ENCODE assay signal across 8 mouse cellular contexts in the genomic region with DNA sequence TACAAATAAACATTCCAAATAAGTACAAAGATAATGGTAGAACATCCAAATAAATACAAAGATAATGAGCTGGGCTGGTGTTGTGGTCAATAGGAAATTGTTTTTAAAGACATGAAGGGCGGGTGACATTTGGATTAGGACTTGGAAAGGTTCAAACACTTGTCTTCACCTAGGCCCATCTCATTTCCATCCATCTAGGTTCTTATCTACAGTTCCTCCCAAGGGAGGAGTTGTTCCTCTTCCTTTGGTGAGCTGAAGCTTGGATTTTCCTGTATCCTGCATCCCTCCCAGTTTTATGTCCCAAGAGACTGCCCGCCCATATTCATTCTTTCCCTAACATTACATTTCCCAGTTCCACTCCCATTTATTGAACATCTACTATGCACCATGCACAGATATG. TPM values are rescaled to one million over a fixed set of nuclear protein-coding genes. Genes with fewer than 3 reads are reported as not detected.
A peak's percentile ranks its signal among the peaks of the same experiment; 100 is the strongest.
DNase-seq lines count a peak whose midpoint lies in the region; ATAC-seq and TF ChIP-seq lines count a peak whose summit lies in the region.

No protein-coding gene starts in this region.

- no peak for ATAC-seq in embryonic facial prominence, embryonic 12.5 days (ENCODE audit: insufficient number of reproducible peaks, insufficient read depth, low FRiP score, low TSS enrichment)
- no peak for ATAC-seq in hindbrain, postnatal 0 days
- no peak for ATAC-seq in midbrain, postnatal 0 days (ENCODE audit: low FRiP score)

- H3K27ac ChIP-seq in left cerebral cortex, adult 2 months = peak overlapping the region; percentile 100
- peak overlapping the region; percentile 96 for H3K27ac ChIP-seq in embryonic facial prominence, embryonic 12.5 days
- H3K27ac ChIP-seq in hindbrain, postnatal 0 days = peak overlapping the region; percentile 98
- H3K27ac ChIP-seq in midbrain, postnatal 0 days (ENCODE audit: low read depth, low read length) = peak overlapping the region; percentile 98

- H3K36me3 ChIP-seq in embryonic facial prominence, embryonic 12.5 days = 0 out of 2 replicates have a peak, but pooled peaks cover 3% of the 10 kb centered on the region
- H3K36me3 ChIP-seq in hindbrain, postnatal 0 days (ENCODE audit: insufficient read depth, low read length) = no peaks in the 10 kb centered on the region
- H3K36me3 ChIP-seq in midbrain, postnatal 0 days (ENCODE audit: insufficient read depth, low read length) = no peaks in the 10 kb centered on the region

- intact Hi-C loops in left cerebral cortex, adult 2 months (cut with DNase I) = no loop called here
- intact Hi-C loops in left cerebral cortex, postnatal 10 days (cut with DNase I) = no loop called here

- TF ChIP-seq CTCF in left cerebral cortex, adult 2 months (IDR thresholded peaks at IDR 0.05) = no peak
- TF ChIP-seq CTCF in hindbrain, postnatal 0 days (IDR thresholded peaks at IDR 0.05; ENCODE audit: low read depth) = no peak
- TF ChIP-seq CTCF in midbrain, postnatal 0 days (IDR thresholded peaks at IDR 0.05) = no peak

- WGBS in embryonic facial prominence, embryonic 12.5 days = 70% methylated on average over 2 of the region's 2 CpGs
- 61% methylated on average over 2 of the region's 2 CpGs for WGBS in hindbrain, postnatal 0 days
- 62% methylated on average over 2 of the region's 2 CpGs for WGBS in midbrain, postnatal 0 days

- H3K4me3 ChIP-seq in left cerebral cortex, adult 2 months = peak overlapping the region; percentile 93
- H3K4me3 ChIP-seq in embryonic facial prominence, embryonic 12.5 days = peak overlapping the region; percentile 91
- H3K4me3 ChIP-seq in hindbrain, postnatal 0 days (ENCODE audit: low read length) = peak overlapping the region; percentile 73
- H3K4me3 ChIP-seq in midbrain, postnatal 0 days (ENCODE audit: low read depth, low read length) = peak overlapping the region; percentile 92

- H3K4me1 ChIP-seq in embryonic facial prominence, embryonic 12.5 days = no peaks in the 10 kb centered on the region
- no peaks in the 10 kb centered on the region; the same call in none of the 2 replicates for H3K4me1 ChIP-seq in hindbrain, postnatal 0 days (ENCODE audit: insufficient read depth, low read length)
- no peaks in the 10 kb centered on the region; the same call in 1 of the 2 replicates for H3K4me1 ChIP-seq in midbrain, postnatal 0 days (ENCODE audit: insufficient read depth, low read length)

- DNase-seq in left cerebral cortex, adult 2 months (ENCODE audit: extremely low spot score in 1 of 2, low spot score in 2 of 2) = no peak
- DNase-seq in left cerebral cortex, postnatal 10 days (ENCODE audit: extremely low spot score in 1 of 2, low spot score in 2 of 2) = no peak
- no peak for DNase-seq in hindbrain, postnatal 0 days (ENCODE audit: low spot score)
- no peak for DNase-seq in midbrain, postnatal 0 days (ENCODE audit: low spot score)
- no peak for DNase-seq in cerebellum, adult 11-12 months
- no peak for DNase-seq in right cerebral cortex, adult 18-20 months
- no peak for DNase-seq in thymus, postnatal 0 days (ENCODE audit: low spot score)

- H3K9me3 ChIP-seq in embryonic facial prominence, embryonic 12.5 days = no peaks in the 10 kb centered on the region
- H3K9me3 ChIP-seq in hindbrain, postnatal 0 days (ENCODE audit: low read length) = no peaks in the 10 kb centered on the region
- no peaks in the 10 kb centered on the region for H3K9me3 ChIP-seq in midbrain, postnatal 0 days (ENCODE audit: low read length)

- H3K4me2 ChIP-seq in embryonic facial prominence, embryonic 12.5 days (replicated peaks) = peak overlapping the region; percentile 62
- H3K4me2 ChIP-seq in hindbrain, postnatal 0 days (ENCODE audit: low read depth, low read length) = peak overlapping the region; percentile 65
- peak overlapping the region; percentile 54 for H3K4me2 ChIP-seq in midbrain, postnatal 0 days (ENCODE audit: low read depth, low read length, poor library complexity, severe bottlenecking)

- peak overlapping the region; percentile 79; the same call in 1 of the 2 replicates for H3K9ac ChIP-seq in embryonic facial prominence, embryonic 12.5 days
- peak overlapping the region; percentile 80 for H3K9ac ChIP-seq in hindbrain, postnatal 0 days (replicated peaks; ENCODE audit: low read length)
- peak overlapping the region; percentile 85; the same call in 1 of the 2 replicates for H3K9ac ChIP-seq in midbrain, postnatal 0 days (replicated peaks; ENCODE audit: low read length, poor library complexity, severe bottlenecking)

- H3K27me3 ChIP-seq in embryonic facial prominence, embryonic 12.5 days = no peaks in the 10 kb centered on the region
- no peaks in the 10 kb centered on the region for H3K27me3 ChIP-seq in hindbrain, postnatal 0 days (ENCODE audit: insufficient read depth, low read length)
- no peaks in the 10 kb centered on the region for H3K27me3 ChIP-seq in midbrain, postnatal 0 days (ENCODE audit: insufficient read depth, low read length)

RNA-seq across cellular contexts. Expression of a gene that starts 0.5 kb away (rescaled TPM):
- 10 to 100 TPM; 71.1 to 72.4 TPM for total RNA-seq in left cerebral cortex, adult 2 months (2021)
- total RNA-seq in left cerebral cortex, postnatal 10 days (2021) = 10 to 100 TPM; 71.8 to 76.4 TPM
- polyA plus RNA-seq in embryonic facial prominence, embryonic 12.5 days (2016; fragmentation: Nextera tagmentation; extraction: Ambion mirVana) = 92.5 and 98.1 TPM in 2 replicates
- total RNA-seq in hindbrain, postnatal 0 days (2014; rRNA removed) = 101 and 102 TPM in 2 replicates
- polyA plus RNA-seq in hindbrain, postnatal 0 days (2015; fragmentation: Nextera tagmentation; extraction: Ambion mirVana) = 93.3 and 99.4 TPM in 2 replicates
- 78.4 and 104 TPM in 2 replicates for total RNA-seq in midbrain, postnatal 0 days (2014; rRNA removed)
- 88.2 and 93.6 TPM in 2 replicates for polyA plus RNA-seq in midbrain, postnatal 0 days (2015; fragmentation: Nextera tagmentation; extraction: Ambion mirVana)
- 87.5 and 91.5 TPM in 2 replicates for polyA plus RNA-seq in thymus, postnatal 0 days (2015; fragmentation: Nextera tagmentation; extraction: Ambion mirVana)

RNA-seq across cellular contexts. Expression of a gene that starts 48.9 kb away (rescaled TPM):
- 10 to 100 TPM; 92.5 to 92.7 TPM for total RNA-seq in left cerebral cortex, adult 2 months (2021)
- 100 to 1,000 TPM; 111 to 117 TPM for total RNA-seq in left cerebral cortex, postnatal 10 days (2021)
- 0.69 and 1.2 TPM in 2 replicates for polyA plus RNA-seq in embryonic facial prominence, embryonic 12.5 days (2016; fragmentation: Nextera tagmentation; extraction: Ambion mirVana)
- total RNA-seq in hindbrain, postnatal 0 days (2014; rRNA removed) = 10.5 and 13.6 TPM in 2 replicates
- polyA plus RNA-seq in hindbrain, postnatal 0 days (2015; fragmentation: Nextera tagmentation; extraction: Ambion mirVana) = 5.9 and 6.3 TPM in 2 replicates
- total RNA-seq in midbrain, postnatal 0 days (2014; rRNA removed) = 10.6 and 11.8 TPM in 2 replicates
- 4.1 and 5.5 TPM in 2 replicates for polyA plus RNA-seq in midbrain, postnatal 0 days (2015; fragmentation: Nextera tagmentation; extraction: Ambion mirVana)
- not detected in 2 replicates for polyA plus RNA-seq in thymus, postnatal 0 days (2015; fragmentation: Nextera tagmentation; extraction: Ambion mirVana)

RNA-seq across cellular contexts. Expression of a gene that starts 51.4 kb away (rescaled TPM):
- total RNA-seq in left cerebral cortex, adult 2 months (2021) = under 1 TPM; 0.23 to 0.34 TPM
- under 1 TPM in 1 of 2 experiments, not detected in 1; 0.08 TPM for total RNA-seq in left cerebral cortex, postnatal 10 days (2021)
- polyA plus RNA-seq in embryonic facial prominence, embryonic 12.5 days (2016; fragmentation: Nextera tagmentation; extraction: Ambion mirVana) = 3.5 and 4.3 TPM in 2 replicates
- total RNA-seq in hindbrain, postnatal 0 days (2014; rRNA removed) = 2.6 and 2.7 TPM in 2 replicates
- polyA plus RNA-seq in hindbrain, postnatal 0 days (2015; fragmentation: Nextera tagmentation; extraction: Ambion mirVana) = 0.86 and 1.0 TPM in 2 replicates
- 2.6 and 3.2 TPM in 2 replicates for total RNA-seq in midbrain, postnatal 0 days (2014; rRNA removed)
- polyA plus RNA-seq in midbrain, postnatal 0 days (2015; fragmentation: Nextera tagmentation; extraction: Ambion mirVana) = 1.2 and 1.3 TPM in 2 replicates
- polyA plus RNA-seq in thymus, postnatal 0 days (2015; fragmentation: Nextera tagmentation; extraction: Ambion mirVana) = 0.03 TPM in 1 of 2 replicates, not detected in the other

RNA-seq across cellular contexts. Expression of a gene that starts 59.5 kb away (rescaled TPM):
- total RNA-seq in left cerebral cortex, adult 2 months (2021) = not detected
- not detected for total RNA-seq in left cerebral cortex, postnatal 10 days (2021)
- not detected in 2 replicates for polyA plus RNA-seq in embryonic facial prominence, embryonic 12.5 days (2016; fragmentation: Nextera tagmentation; extraction: Ambion mirVana)
- total RNA-seq in hindbrain, postnatal 0 days (2014; rRNA removed) = not detected in 2 replicates
- polyA plus RNA-seq in hindbrain, postnatal 0 days (2015; fragmentation: Nextera tagmentation; extraction: Ambion mirVana) = not detected in 2 replicates
- total RNA-seq in midbrain, postnatal 0 days (2014; rRNA removed) = not detected in 2 replicates
- polyA plus RNA-seq in midbrain, postnatal 0 days (2015; fragmentation: Nextera tagmentation; extraction: Ambion mirVana) = not detected in 2 replicates
- polyA plus RNA-seq in thymus, postnatal 0 days (2015; fragmentation: Nextera tagmentation; extraction: Ambion mirVana) = not detected in 2 replicates
